Mouse (Mus musculus): Measurements from ENCODE around the gene Trmt11.

- TF ChIP-seq GATA1 (IDR thresholded peaks at IDR 0.05; ENCODE audit: low read length): no peak
- no peak for TF ChIP-seq TAL1 (IDR thresholded peaks at IDR 0.05; ENCODE audit: low read length)
Measured at GRCm38 (mm10) chr10:30517224-30517623, 83.3 kb downstream of the Trmt11 start.

Measured in erythroblast, embryonic 14.5 days (primary cell).